Mouse (Mus musculus) stomach, postnatal 0 days (tissue): Measurements from ENCODE around the gene Trrap.

Experiments
- CTCF ChIP-seq: IDR thresholded peaks from 2 replicates; pipeline ENCODE4 v1.5.1; 2016; ENCODE audit warnings: antibody characterized with exemption, low read depth, mild to moderate bottlenecking, moderate library complexity
- EP300 ChIP-seq: optimal IDR thresholded peaks from 2 replicates; pipeline ENCODE3; 2016; ENCODE audit warnings: antibody characterized with exemption

GRCm38 (mm10) chr5:144729216-144729615 lies 38.3 kb upstream of the Trrap start:
- TF ChIP-seq EP300 = no peak
- no peak for TF ChIP-seq CTCF
